Mouse (Mus musculus) thymus, postnatal 10 days (tissue): ENCODE results near the gene Hectd4.
A peak's percentile ranks its signal among the peaks of the same experiment; 100 is the strongest.
"Not testable (repeated sequence)": the region's sequence is repeated elsewhere in the genome, so short reads cannot be mapped to it uniquely, and the experiment has no call there.

Experiments
- DNase-seq, 2 experiments: peaks; one replicate each; pipeline ENCODE4 v3.0.0; 2021; ENCODE audit warnings: low spot score in 2 of 2

Gene Hectd4

DNA sequence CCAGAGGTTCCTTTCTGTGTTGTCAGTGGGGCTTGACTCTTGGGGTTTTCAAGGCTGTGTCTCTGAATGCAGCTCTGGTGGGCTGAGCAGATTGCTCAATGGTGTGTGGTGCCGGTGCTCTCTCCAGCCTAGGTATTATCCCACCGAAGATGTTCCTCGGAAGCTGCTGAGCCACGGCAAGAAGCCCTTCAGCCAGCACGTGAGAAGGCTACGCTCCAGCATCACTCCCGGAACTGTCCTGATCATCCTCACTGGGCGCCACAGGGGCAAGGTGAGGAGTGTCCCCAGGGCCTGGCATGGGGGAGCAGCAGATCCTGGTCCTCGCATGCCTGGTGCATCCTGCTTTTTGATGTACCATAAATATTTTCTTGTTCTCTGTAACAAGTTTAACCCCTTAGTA, 13.5 kb upstream of the Hectd4 start:
- DNase-seq: no peak

DNA sequence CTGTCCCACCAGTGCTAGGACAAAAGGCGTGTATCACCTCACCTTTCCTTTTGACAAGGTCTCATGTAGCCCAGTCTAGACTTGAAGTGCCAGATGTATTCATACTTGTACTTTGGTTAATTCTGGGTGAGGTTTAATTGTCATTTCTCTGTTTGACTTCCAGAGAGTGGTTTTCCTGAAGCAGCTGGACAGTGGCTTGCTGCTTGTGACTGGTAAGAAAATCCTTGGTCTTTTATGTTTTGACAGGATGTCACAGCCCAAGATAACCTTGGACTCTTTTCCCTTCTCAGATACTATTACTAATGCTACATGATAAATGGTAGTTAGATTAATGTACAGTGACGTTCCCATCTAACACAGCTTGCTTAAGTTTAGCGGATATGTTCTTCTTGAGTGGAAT, 13.0 kb upstream of the Hectd4 start:
- DNase-seq: no peak

DNA sequence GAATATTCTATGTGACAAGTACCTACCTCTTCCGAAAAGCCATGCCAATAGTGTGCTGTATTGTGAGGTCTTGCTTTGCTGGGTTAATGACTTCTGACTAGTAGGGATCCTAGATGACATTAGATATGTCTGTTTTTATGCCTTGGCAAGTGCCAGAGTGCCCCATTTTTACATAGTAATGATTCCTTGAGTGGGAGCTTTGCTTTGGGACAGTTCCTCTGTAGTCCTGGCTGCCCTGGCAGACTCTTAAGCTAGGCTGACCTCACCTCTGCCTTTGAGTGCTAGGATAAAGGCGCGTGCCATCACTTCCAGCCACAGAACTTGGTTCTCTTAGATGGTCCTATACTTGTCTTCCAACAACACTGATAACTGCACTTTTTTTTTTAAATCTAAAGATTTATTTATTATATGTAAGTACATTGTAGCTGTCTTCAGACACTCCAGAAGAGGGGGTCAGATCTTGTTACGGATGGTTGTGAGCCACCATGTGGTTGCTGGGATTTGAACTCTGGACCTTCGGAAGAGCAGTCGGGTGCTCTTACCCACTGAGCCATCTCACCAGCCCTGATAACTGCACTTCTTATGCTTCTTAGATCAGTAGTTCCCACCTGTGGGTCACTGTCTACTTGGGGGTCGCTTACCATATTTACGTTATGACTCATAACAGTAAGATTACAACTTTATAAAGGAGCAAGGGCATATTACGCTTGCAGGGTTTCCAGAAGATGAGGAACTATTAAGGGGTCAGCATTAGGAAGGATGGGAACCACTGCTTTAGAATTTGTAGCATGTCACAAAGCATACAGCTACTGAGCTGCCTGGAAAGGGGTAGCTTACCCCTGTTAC, 10.0 kb upstream of the Hectd4 start:
- DNase-seq: no peak

- no peak for DNase-seq
Measured at GRCm38 (mm10) chr5:121210601-121210924, 9.5 kb upstream of the Hectd4 start.

- no peak for DNase-seq
Measured at GRCm38 (mm10) chr5:121212108-121212507, 7.9 kb upstream of the Hectd4 start.

DNA sequence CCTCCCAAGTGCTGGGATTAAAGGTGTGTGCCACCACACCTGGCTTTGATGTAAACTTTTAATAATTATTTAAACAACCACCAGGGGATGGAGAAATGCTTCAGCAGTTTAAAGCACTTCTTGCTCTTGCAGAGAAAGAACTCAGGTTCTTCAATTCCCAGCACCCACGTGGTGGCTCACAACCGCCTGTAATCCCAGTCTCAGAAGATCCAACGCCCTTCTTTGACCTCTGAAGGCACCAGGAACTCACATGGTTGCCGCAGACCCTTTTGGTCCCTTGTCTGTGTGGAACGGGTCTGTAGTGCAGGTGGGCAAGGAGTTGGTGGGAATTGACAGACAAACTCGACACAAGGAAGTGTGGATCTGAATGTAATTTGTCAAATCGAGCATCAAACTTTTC, 5.3 kb upstream of the Hectd4 start:
- DNase-seq: no peak

- peak in 1 of 2 experiments; percentile 49 for DNase-seq
Measured at GRCm38 (mm10) chr5:121215380-121216125, 4.5 kb upstream of the Hectd4 start.

GRCm38 (mm10) chr5:121216126-121216446, 3.9 kb upstream of the Hectd4 start:
- no peak for DNase-seq

DNA sequence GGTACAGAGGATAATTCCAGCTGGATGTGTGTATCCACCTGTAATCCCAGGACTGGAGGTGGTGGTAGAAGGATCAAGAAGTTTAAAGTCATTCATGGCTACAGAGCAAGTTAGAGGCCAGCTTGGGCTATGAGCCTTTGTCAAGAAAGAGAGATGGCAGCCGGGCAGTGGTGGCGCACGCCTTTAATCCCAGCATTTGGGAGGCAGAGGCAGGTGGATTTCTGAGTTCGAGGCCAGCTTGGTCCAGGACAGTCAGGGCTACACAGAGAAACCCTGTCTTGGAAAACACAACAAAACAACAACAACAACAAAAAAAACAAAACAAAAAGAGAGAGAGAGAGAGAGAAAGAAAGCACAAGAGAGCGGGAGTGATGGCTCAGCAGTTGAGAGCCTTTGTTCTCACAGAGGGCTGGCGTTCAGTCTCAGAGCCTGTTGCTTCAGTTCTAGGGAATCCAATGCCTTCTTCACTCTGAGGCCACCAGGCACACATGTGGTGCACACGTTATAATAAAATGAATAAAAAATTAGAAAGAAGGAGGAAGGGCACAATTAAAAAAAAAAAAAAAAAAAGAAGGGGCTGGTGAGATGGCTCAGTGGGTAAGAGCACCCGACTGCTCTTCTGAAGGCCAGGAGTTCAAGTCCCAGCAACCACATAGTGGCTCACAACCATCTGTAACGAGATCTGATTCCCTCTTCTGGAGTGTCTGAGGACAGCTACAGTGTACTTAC, 3.3 kb upstream of the Hectd4 start:
- not testable (repeated sequence) for DNase-seq

GRCm38 (mm10) chr5:121217313-121217634, 2.7 kb upstream of the Hectd4 start:
- no peak for DNase-seq

DNA sequence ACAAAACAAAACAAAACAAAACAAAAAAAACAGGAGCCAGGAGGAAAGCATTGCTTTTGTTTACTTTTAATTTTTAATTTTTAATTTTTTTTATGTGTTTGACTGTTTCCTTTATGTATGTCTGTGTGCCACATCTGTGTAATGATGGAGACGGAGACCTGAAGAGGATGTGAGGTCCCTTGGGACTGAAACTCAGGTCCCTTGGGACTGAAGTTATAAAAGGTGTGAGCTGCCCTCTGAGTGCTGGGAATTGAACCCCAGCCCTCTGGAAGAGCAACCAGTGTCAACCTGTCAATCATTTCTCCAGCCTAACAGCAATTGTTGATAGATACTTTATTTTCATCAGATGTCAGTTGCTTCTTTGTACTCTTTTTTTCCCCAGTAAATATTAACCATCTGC, 829 bp upstream of the Hectd4 start:
- no peak for DNase-seq

GRCm38 (mm10) chr5:121220732-121221301, 798 bp downstream of the Hectd4 start:
- DNase-seq: peak; percentile 58 to 67

DNA sequence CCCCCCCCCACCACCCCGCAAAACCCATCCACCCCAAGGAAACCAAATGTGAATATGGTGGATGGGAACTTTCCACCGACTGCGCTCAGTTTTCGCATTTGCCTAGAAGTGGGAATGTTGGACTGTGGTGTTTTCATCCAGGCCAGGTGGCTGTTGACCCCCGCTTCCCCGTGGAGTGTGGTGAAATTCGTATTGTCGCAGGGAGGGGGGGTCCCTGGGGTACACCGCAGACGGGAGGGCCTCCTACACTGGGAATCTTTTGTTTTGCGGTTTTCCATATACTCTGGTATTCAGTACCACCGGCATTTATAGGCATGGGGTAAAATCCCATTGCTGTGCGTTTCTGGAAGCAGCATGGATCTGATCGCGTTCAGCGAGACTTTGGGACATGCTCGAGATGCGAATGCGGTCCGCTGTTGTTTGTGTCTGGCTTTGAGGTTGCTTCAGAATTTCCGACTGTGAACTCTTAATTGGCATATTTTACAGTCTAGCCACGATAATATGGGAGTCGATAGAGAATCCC, 1.4 kb downstream of the Hectd4 start:
- DNase-seq: peak in 1 of 2 experiments; percentile 6

DNA sequence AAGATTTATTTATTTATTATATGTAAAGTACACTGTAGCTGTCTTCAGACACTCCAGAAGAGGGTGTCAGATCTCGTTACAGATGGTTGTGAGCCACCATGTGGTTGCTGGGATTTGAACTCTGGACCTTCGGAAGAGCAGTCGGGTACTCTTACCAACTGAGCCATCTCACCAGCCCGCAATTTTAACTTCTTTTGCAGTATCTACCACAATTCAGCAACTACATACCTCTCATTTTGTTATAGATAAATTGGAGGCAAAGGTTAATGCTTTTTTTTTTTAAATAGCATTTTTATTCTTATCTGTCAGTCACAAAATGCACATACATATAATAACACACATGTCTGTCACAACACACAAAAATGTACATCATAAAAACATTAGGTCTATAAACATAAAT, 4.0 kb downstream of the Hectd4 start:
- not testable (repeated sequence) for DNase-seq

DNA sequence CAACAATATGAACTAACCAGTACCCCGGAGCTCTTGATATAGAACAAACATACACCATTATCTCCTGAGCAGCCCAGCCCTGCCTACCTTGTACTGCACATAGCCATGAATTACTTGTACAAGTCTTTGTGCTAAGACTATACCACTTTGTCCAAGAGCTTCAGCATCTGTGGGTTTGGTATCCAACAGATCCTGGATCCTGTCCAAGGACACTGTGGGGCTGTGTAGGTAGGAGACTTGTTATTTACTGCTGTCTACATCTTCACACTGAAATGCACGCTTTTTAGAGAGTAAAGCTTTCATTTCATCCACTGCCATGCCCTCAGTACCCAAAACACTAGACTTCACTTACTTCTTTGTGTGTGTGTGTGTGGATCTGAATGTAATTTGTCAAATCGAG, 4.8 kb downstream of the Hectd4 start:
- DNase-seq: no peak

DNA sequence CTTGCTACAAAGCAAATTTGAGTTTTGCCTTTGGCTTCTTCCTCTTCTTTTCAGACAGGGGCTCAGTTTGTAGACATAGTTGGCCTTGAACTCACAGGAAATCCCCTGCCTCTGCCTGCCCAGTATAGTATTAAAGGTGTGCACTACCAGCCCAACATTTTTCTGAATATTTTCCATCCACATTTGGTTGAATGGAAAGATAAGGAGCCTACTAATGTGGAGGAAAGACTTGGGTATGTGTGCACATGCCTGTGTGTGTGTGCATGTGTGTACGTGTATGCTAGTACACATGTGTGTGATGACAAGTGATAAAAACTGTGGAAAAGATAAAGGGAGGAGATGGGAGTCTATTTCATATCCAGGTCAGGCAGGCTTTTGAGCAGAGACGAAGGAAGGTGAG, 5.8 kb downstream of the Hectd4 start:
- no peak for DNase-seq

DNA sequence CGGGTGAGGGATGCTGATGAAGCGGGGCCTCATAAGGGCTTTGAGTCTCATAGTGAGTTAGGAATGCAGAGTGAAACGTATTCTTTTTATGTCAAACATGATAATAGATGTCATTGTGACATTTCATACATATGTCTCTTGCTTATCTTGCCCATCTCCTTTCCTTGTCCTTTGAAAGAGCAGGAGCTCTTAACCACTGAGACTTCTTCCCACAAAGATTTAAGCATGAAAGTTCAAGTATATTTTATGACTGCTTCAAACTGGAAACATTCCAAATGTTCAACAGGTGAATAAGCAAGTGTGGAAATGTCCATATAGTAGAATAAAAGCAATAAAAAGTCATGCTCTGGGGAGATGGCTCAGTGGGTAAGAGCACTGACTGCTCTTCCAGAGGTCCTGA, 6.4 kb downstream of the Hectd4 start:
- no peak for DNase-seq

DNA sequence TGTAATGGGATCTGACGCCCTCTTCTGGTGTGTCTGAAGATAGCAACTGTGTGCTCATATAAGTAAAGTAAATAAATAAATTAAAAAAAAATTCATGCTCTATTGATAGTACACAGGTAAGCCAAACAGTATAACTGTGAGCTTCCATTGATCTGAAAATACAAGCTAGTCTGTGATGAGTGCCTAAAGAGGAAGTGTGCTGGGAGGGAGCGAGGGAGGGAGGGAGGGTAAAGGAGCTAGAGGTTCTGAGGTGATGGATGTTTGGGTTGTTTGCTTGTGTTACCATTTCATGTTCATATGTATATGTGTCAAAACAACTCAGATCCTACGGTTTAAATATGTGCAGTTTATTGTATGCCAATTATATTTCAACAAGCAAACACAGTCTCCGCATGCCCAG, 6.8 kb downstream of the Hectd4 start:
- DNase-seq: no peak

DNA sequence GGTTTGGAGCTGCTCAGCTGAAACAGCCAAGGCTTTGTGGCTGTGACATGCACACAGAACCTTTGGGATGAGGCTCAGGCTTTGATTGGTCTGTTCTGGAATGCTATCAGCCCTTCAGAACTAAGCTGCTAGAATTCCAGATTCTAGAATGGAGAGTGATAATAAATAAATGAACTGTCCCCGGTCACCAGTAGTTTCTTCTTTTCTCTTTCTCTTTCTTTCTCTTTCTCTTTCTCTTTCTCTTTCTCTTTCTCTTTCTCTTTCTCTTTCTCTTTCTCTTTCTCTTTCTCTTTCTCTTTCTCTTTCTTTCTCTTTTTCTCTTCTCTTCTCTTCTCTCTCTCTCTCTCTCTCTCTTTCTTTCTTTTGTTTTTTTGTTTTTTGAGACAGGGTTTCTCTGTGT, 7.3 kb downstream of the Hectd4 start:
- DNase-seq: not testable (repeated sequence)

GRCm38 (mm10) chr5:121229182-121229581, 9.2 kb downstream of the Hectd4 start:
- DNase-seq: no peak

GRCm38 (mm10) chr5:121230811-121231210, 10.8 kb downstream of the Hectd4 start:
- DNase-seq: no peak

DNA sequence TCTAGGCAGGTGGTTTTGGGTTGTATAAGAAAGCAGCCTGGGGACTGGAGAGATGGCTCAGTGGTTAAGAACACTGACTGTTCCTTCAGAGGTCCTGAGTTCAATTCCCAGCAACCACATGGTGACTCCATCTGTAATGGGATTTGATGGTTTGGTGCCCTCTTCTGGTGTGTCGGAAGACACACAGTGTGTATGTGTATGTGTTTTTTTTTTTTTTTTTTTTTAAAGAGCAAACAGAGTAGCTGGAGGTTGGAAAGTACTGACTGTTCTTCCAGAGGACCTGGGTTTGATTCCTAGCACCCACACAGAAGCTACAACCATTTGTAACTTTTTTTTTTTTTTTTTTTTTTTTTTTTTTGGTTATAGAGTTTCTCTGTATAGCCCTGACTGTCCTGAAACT, 12.8 kb downstream of the Hectd4 start:
- no peak for DNase-seq
